Mouse (Mus musculus): ENCODE results near the gene Tyk2.

DNA sequence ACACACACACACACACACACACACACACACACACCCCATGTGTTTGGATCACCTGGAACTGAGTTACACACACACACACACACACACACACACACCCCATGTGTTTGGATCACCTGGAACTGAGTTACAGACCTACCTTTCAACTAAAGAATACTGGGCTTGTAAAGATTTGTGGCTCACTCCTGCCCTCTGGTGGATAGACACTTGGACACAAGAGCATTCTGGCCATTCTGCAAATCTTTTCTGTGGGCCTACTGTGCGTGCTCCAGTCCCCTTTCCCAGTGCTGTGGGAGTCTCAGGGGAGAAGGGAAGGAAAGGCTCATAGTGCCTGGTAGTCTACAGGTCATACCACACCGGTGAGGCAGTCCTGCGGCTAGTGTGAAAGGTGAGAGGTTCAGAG, 6.2 kb upstream of the Tyk2 start:
- TF ChIP-seq POLR2A (IDR thresholded peaks at IDR 0.05; ENCODE audit: borderline replicate concordance, extremely low read depth, low read depth, low read length) (no peak), CTCF (IDR thresholded peaks at IDR 0.05; ENCODE audit: insufficient read depth, low read length) (peak; percentile 49)

Measured in lung, adult 2 months (tissue).